Comparison of ENCODE assay signal across 10 mouse cellular contexts in genomic region chr11:88240736-88241353, GRCm38 (mm10). TPM values are rescaled to one million over a fixed set of nuclear protein-coding genes. Genes with fewer than 3 reads are reported as not detected.
DNase-seq lines count a peak whose midpoint lies in the region; ATAC-seq and TF ChIP-seq lines count a peak whose summit lies in the region.
"Had no signal": no experiment of that assay in that cellular context is flagged by ENCODE, and none has a peak within 500 bp of the region (broad histone marks: within the 10 kb centered on the region; RNA-seq: fewer than 3 reads in every experiment).

No protein-coding gene starts in this region.

- no peak overlapping the region for H3K9ac ChIP-seq in heart, adult 2 months (ENCODE audit: low read depth, low read length)
- H3K9ac ChIP-seq in hindbrain, embryonic 11.5 days (ENCODE audit: low read depth, low read length) = no peak overlapping the region
- no peak overlapping the region for H3K9ac ChIP-seq in midbrain, embryonic 15.5 days
- H3K9ac ChIP-seq in liver, embryonic 11.5 days (ENCODE audit: low read depth, low read length) = no peak overlapping the region
- H3K9ac ChIP-seq: liver, embryonic 13.5 days had no signal

- no peak for TF ChIP-seq EP300 in heart, adult 2 months (IDR thresholded peaks at IDR 0.05; ENCODE audit: insufficient read depth, low read depth, low read length)

- 58% methylated on average over 10 of the region's 10 CpGs for WGBS in heart, adult 2 months
- 5% methylated on average over 10 of the region's 10 CpGs for WGBS in hindbrain, embryonic 11.5 days
- 3% methylated on average over 10 of the region's 10 CpGs for WGBS in midbrain, embryonic 15.5 days
- 36% methylated on average over 10 of the region's 10 CpGs for WGBS in liver, embryonic 11.5 days

- no peaks in the 10 kb centered on the region for H3K27me3 ChIP-seq in heart, adult 2 months (ENCODE audit: control insufficient read depth, insufficient read depth, low read length)
- H3K27me3 ChIP-seq in hindbrain, embryonic 11.5 days (ENCODE audit: control insufficient read depth, insufficient read depth, low read length) = no peaks in the 10 kb centered on the region
- H3K27me3 ChIP-seq in midbrain, embryonic 15.5 days (replicated peaks) = no peaks in the 10 kb centered on the region
- H3K27me3 ChIP-seq in liver, embryonic 11.5 days (replicated peaks; ENCODE audit: control insufficient read depth, insufficient read depth, low read length) = no peaks in the 10 kb centered on the region
- H3K27me3 ChIP-seq: liver, embryonic 13.5 days had no signal

- intact Hi-C loops in heart, adult 2 months (cut with DNase I) = no loop called here
- intact Hi-C loops in heart, postnatal 25 days (cut with DNase I) = no loop called here

- peak; percentile 92 for ATAC-seq in hindbrain, embryonic 11.5 days (ENCODE audit: low FRiP score)
- ATAC-seq in midbrain, embryonic 15.5 days (replicated peaks) = peak; percentile 83
- ATAC-seq in liver, embryonic 11.5 days (replicated peaks; ENCODE audit: low FRiP score) = no peak

- no peak for TF ChIP-seq CTCF in heart, adult 2 months (IDR thresholded peaks at IDR 0.05)

- H3K4me3 ChIP-seq in heart, adult 2 months = no peak overlapping the region
- no peak overlapping the region for H3K4me3 ChIP-seq in hindbrain, embryonic 11.5 days (ENCODE audit: low read depth, low read length)
- H3K4me3 ChIP-seq in midbrain, embryonic 15.5 days = no peak overlapping the region
- no peak overlapping the region for H3K4me3 ChIP-seq in liver, embryonic 11.5 days (ENCODE audit: low read depth, low read length)
- H3K4me3 ChIP-seq: liver, embryonic 13.5 days had no signal

- no peak for DNase-seq in heart, adult 2 months
- no peak for DNase-seq in heart, postnatal 25 days (ENCODE audit: low spot score)
- peak; percentile 96 for DNase-seq in embryo, embryonic 10.5 days (ENCODE audit: low spot score)
- DNase-seq in hindbrain, embryonic 11.5 days (ENCODE audit: low spot score) = peak; percentile 90
- DNase-seq in liver, embryonic 11.5 days (ENCODE audit: low spot score) = no peak
- no peak for DNase-seq in layer of hippocampus, adult 9-10 months (ENCODE audit: low spot score)
- no peak for DNase-seq in adrenal gland, postnatal 36 days
- DNase-seq: liver, embryonic 13.5 days; spleen, adult 18-20 months had no signal

- peak overlapping the region; percentile 52 for H3K27ac ChIP-seq in heart, adult 2 months
- peak overlapping the region; percentile 78 for H3K27ac ChIP-seq in hindbrain, embryonic 11.5 days (ENCODE audit: low read depth, low read length)
- H3K27ac ChIP-seq in midbrain, embryonic 15.5 days = peak overlapping the region; percentile 55
- no peak overlapping the region for H3K27ac ChIP-seq in liver, embryonic 11.5 days (ENCODE audit: low read depth, low read length)

- no peak overlapping the region for H3K4me2 ChIP-seq in hindbrain, embryonic 11.5 days (replicated peaks; ENCODE audit: low read depth, low read length)
- H3K4me2 ChIP-seq in midbrain, embryonic 15.5 days = no peak overlapping the region
- H3K4me2 ChIP-seq in liver, embryonic 11.5 days = no peak overlapping the region
- H3K4me2 ChIP-seq: liver, embryonic 13.5 days had no signal

- H3K9me3 ChIP-seq in hindbrain, embryonic 11.5 days (ENCODE audit: control insufficient read depth, low read length) = no peaks in the 10 kb centered on the region
- no peaks in the 10 kb centered on the region for H3K9me3 ChIP-seq in midbrain, embryonic 15.5 days
- no peaks in the 10 kb centered on the region for H3K9me3 ChIP-seq in liver, embryonic 11.5 days (ENCODE audit: control insufficient read depth, low read length)
- H3K9me3 ChIP-seq: liver, embryonic 13.5 days had no signal

- no peaks in the 10 kb centered on the region for H3K36me3 ChIP-seq in heart, adult 2 months (ENCODE audit: control insufficient read depth, insufficient read depth, low read length)
- H3K36me3 ChIP-seq in hindbrain, embryonic 11.5 days (ENCODE audit: control insufficient read depth, insufficient read depth, low read length) = no peaks in the 10 kb centered on the region
- H3K36me3 ChIP-seq in midbrain, embryonic 15.5 days (replicated peaks) = no peaks in the 10 kb centered on the region
- H3K36me3 ChIP-seq in liver, embryonic 11.5 days (ENCODE audit: control insufficient read depth, insufficient read depth, low read length) = no peaks in the 10 kb centered on the region
- H3K36me3 ChIP-seq: liver, embryonic 13.5 days had no signal

- no peaks in the 10 kb centered on the region for H3K4me1 ChIP-seq in heart, adult 2 months (ENCODE audit: control insufficient read depth, insufficient read depth, low read length)
- H3K4me1 ChIP-seq in hindbrain, embryonic 11.5 days (replicated peaks; ENCODE audit: control insufficient read depth, insufficient read depth, low read length) = peaks cover 14% of the 10 kb centered on the region
- H3K4me1 ChIP-seq in midbrain, embryonic 15.5 days = peaks cover 32% of the 10 kb centered on the region
- H3K4me1 ChIP-seq in liver, embryonic 11.5 days (replicated peaks; ENCODE audit: control insufficient read depth, insufficient read depth, low read length) = peaks cover 8% of the 10 kb centered on the region; the same call in 1 of the 2 replicates

- TF ChIP-seq POLR2A in heart, adult 2 months (IDR thresholded peaks at IDR 0.05; ENCODE audit: insufficient read depth, low read depth, low read length) = no peak

- no peaks in the 10 kb centered on the region for H3K79me2 ChIP-seq in heart, adult 2 months (replicated peaks; ENCODE audit: control insufficient read depth, insufficient read depth, low read length)

RNA-seq across cellular contexts. Expression of gene Mrps23, which starts 36.7 kb away (rescaled TPM):
- total RNA-seq in heart, adult 2 months (2021) = 100 to 1,000 TPM; 303 to 314 TPM
- polyA plus RNA-seq in heart, adult 2 months (2012; rRNA removed) = 121 and 142 TPM in 2 replicates
- 100 to 1,000 TPM; 301 to 306 TPM for total RNA-seq in heart, postnatal 25 days (2021)
- 83.2 and 84.5 TPM in 2 replicates for polyA plus RNA-seq in hindbrain, embryonic 11.5 days (2014; fragmentation: Nextera tagmentation; extraction: Ambion mirVana)
- 60.6 and 62.4 TPM in 2 replicates for polyA plus RNA-seq in midbrain, embryonic 15.5 days (2015; fragmentation: Nextera tagmentation; extraction: Ambion mirVana)
- polyA plus RNA-seq in liver, embryonic 11.5 days (2014; fragmentation: Nextera tagmentation; extraction: Ambion mirVana) = 73.7 and 79.5 TPM in 2 replicates
- total RNA-seq in adrenal gland, postnatal 36 days (2021) = 100 to 1,000 TPM; 151 to 216 TPM

RNA-seq across cellular contexts. Expression of gene Ccdc182, which starts 53.0 kb away (rescaled TPM):
- total RNA-seq in heart, adult 2 months (2021) = not detected
- polyA plus RNA-seq in heart, adult 2 months (2012; rRNA removed) = not detected in 2 replicates
- total RNA-seq in heart, postnatal 25 days (2021) = not detected
- polyA plus RNA-seq in hindbrain, embryonic 11.5 days (2014; fragmentation: Nextera tagmentation; extraction: Ambion mirVana) = 9.8 and 10.0 TPM in 2 replicates
- polyA plus RNA-seq in midbrain, embryonic 15.5 days (2015; fragmentation: Nextera tagmentation; extraction: Ambion mirVana) = 0.23 TPM in 2 replicates
- not detected in 2 replicates for polyA plus RNA-seq in liver, embryonic 11.5 days (2014; fragmentation: Nextera tagmentation; extraction: Ambion mirVana)
- not detected for total RNA-seq in adrenal gland, postnatal 36 days (2021)
- polyA plus RNA-seq: liver, embryonic 13.5 days had no signal

Comparison
In these comparisons a context has a peak if more than half of its experiments do, and no peak if none do; other contexts are left out.
1. DNase-seq: peak in embryo, embryonic 10.5 days (single experiment) and hindbrain, embryonic 11.5 days (single experiment); none in heart, adult 2 months (0 of 2), heart, postnatal 25 days (single experiment), liver, embryonic 11.5 days (single experiment), layer of hippocampus, adult 9-10 months (single experiment) and adrenal gland, postnatal 36 days (0 of 2).